12 mouse cellular contexts compared by ENCODE assay signal in genomic region chr17:46242993-46243392, GRCm38 (mm10). TPM values are rescaled to one million over a fixed set of nuclear protein-coding genes. Genes with fewer than 3 reads are reported as not detected.
DNase-seq lines count a peak whose midpoint lies in the region.
"Had no signal": no experiment of that assay in that cellular context is flagged by ENCODE, and none has a peak within 500 bp of the region (broad histone marks: within the 10 kb centered on the region; RNA-seq: fewer than 3 reads in every experiment).

No protein-coding gene starts in this region.

- peak; percentile 34 for DNase-seq in kidney, postnatal 14 days
- no peak for DNase-seq in kidney, postnatal 4 days
- peak; percentile 40 to 50 for DNase-seq in adrenal gland, postnatal 36 days
- DNase-seq in lung, adult 18-20 months, result peak; percentile 79 to 86
- peak; percentile 85 for DNase-seq in lung, postnatal 36 days
- no peak for DNase-seq in heart, postnatal 25 days (ENCODE audit: low spot score)
- DNase-seq in right cerebral cortex, postnatal 36 days (ENCODE audit: low spot score in 2 of 2), result no peak
- no peak for DNase-seq in spleen, postnatal 4 days (ENCODE audit: low spot score in 2 of 2)
- DNase-seq: cerebellum, postnatal 14 days; heart, postnatal 4 days; left cerebral cortex, postnatal 4 days; thymus, postnatal 4 days had no signal

- intact Hi-C loops in heart, postnatal 25 days (cut with DNase I), result no loop called here

RNA-seq across cellular contexts. Expression of gene Polr1c, which starts 4.9 kb away (rescaled TPM):
- 100 to 1,000 TPM in 1 of 2 experiments, 10 to 100 TPM in 1; 97.8 to 119 TPM for total RNA-seq in adrenal gland, postnatal 36 days (2021)
- total RNA-seq in heart, postnatal 25 days (2021), result 10 to 100 TPM; 20.9 to 26.1 TPM

RNA-seq across cellular contexts. Expression of gene Yipf3, which starts 4.9 kb away (rescaled TPM):
- total RNA-seq in adrenal gland, postnatal 36 days (2021), result 100 to 1,000 TPM; 137 to 176 TPM
- 10 to 100 TPM; 81.8 to 82.6 TPM for total RNA-seq in heart, postnatal 25 days (2021)

RNA-seq across cellular contexts. Expression of gene Lrrc73, which starts 10.3 kb away (rescaled TPM):
- 1 to 10 TPM; 5.4 to 8.9 TPM for total RNA-seq in adrenal gland, postnatal 36 days (2021)
- total RNA-seq in heart, postnatal 25 days (2021), result under 1 TPM; 0.20 to 0.26 TPM

RNA-seq across cellular contexts. Expression of gene Tjap1, which starts 39.8 kb away (rescaled TPM):
- 10 to 100 TPM; 46.1 to 49.9 TPM for total RNA-seq in adrenal gland, postnatal 36 days (2021)
- 10 to 100 TPM; 37.1 to 40.5 TPM for total RNA-seq in heart, postnatal 25 days (2021)

RNA-seq across cellular contexts. Expression of gene Xpo5, which starts 40.4 kb away (rescaled TPM):
- total RNA-seq in adrenal gland, postnatal 36 days (2021), result 10 to 100 TPM; 81.4 to 87.7 TPM
- total RNA-seq in heart, postnatal 25 days (2021), result 10 to 100 TPM; 19.6 to 21.3 TPM

Comparison
In these comparisons a context has a peak if more than half of its experiments do, and no peak if none do; other contexts are left out.
1. DNase-seq: peak in kidney, postnatal 14 days (single experiment), adrenal gland, postnatal 36 days (2 of 2), lung, adult 18-20 months (2 of 2) and lung, postnatal 36 days (single experiment); none in kidney, postnatal 4 days (0 of 2), heart, postnatal 25 days (single experiment), right cerebral cortex, postnatal 36 days (0 of 2) and spleen, postnatal 4 days (0 of 2).
2. RNA of gene Lrrc73, which starts 10.3 kb away (total RNA-seq): 5.4 to 8.9 TPM in adrenal gland, postnatal 36 days; 0.20 to 0.26 TPM in heart, postnatal 25 days; every median in the first group is over 4 times any median in the second.